Mouse (Mus musculus): ENCODE measurements around the gene Hnmt. TPM values are rescaled to one million over a fixed set of nuclear protein-coding genes. Genes with fewer than 3 reads are reported as not detected.
A peak's percentile ranks its signal among the peaks of the same experiment; 100 is the strongest.

Hnmt gene
- polyA plus RNA-seq (2014; fragmentation: Nextera tagmentation; extraction: Ambion mirVana) = 1.0 and 1.1 TPM in 2 replicates

GRCm38 (mm10) chr2:24049344-24049990 lies at the start of gene Hnmt:
TSS of gene Hnmt (minus strand) at chr2:24049394.
- H3K9me3 ChIP-seq (ENCODE audit: control insufficient read depth, low read length) = no peaks in the 10 kb centered on the region
- no peak for DNase-seq (ENCODE audit: low spot score)
- no peaks in the 10 kb centered on the region for H3K27me3 ChIP-seq (ENCODE audit: control insufficient read depth, insufficient read depth, low read length)
- H3K4me3 ChIP-seq (ENCODE audit: low read depth, low read length) = peak within 1 kb of the TSS; percentile 29
- no peak for ATAC-seq (replicated peaks; ENCODE audit: low FRiP score)
- peak within 1 kb of the TSS; percentile 37; the same call in 1 of the 2 replicates for H3K9ac ChIP-seq (ENCODE audit: low read length)
- no peaks in the 10 kb centered on the region for H3K4me1 ChIP-seq (replicated peaks; ENCODE audit: control insufficient read depth, insufficient read depth, low read length)
- 0 out of 2 replicates have a peak within 1 kb of the TSS, but pooled peaks have one; percentile 6 for H3K27ac ChIP-seq (ENCODE audit: low read depth, low read length)
- H3K36me3 ChIP-seq (ENCODE audit: control insufficient read depth, insufficient read depth, low read length) = no peaks in the 10 kb centered on the region
- 52% methylated on average over 7 of the region's 7 CpGs for WGBS
- H3K4me2 ChIP-seq (ENCODE audit: low read depth, low read length, severe bottlenecking) = peak within 1 kb of the TSS; percentile 57

- Histone ChIP-seq H3K27me3 (ENCODE audit: control insufficient read depth, insufficient read depth, low read length) (no peaks in the 10 kb centered on the region), H3K4me1 (replicated peaks; ENCODE audit: control insufficient read depth, insufficient read depth, low read length) (no peaks in the 10 kb centered on the region), H3K9ac (ENCODE audit: low read length) (no peak within 1 kb of the TSS), H3K27ac (ENCODE audit: low read depth, low read length) (no peak within 1 kb of the TSS), H3K4me3 (ENCODE audit: low read depth, low read length) (no peak within 1 kb of the TSS), H3K36me3 (ENCODE audit: control insufficient read depth, insufficient read depth, low read length) (no peaks in the 10 kb centered on the region), H3K9me3 (ENCODE audit: control insufficient read depth, low read length) (no peaks in the 10 kb centered on the region), H3K4me2 (ENCODE audit: low read depth, low read length, severe bottlenecking) (no peak within 1 kb of the TSS)
- DNase-seq (ENCODE audit: low spot score) = no peak
- WGBS = 80% methylated on average over 4 of the region's 4 CpGs
- ATAC-seq (replicated peaks; ENCODE audit: low FRiP score) = no peak
These were observed 47.3 kb upstream of the Hnmt start, which contains the start of gene Tbpl2 for GRCm38 (mm10) chr2:24096495-24096894. TSS of gene Tbpl2 (minus strand) at chr2:24096595.

- WGBS = 81% methylated on average over 1 of the region's 1 CpGs
- DNase-seq (ENCODE audit: low spot score) = no peak
- Histone ChIP-seq H3K9ac (ENCODE audit: low read length) (no peak overlapping the region), H3K9me3 (ENCODE audit: control insufficient read depth, low read length) (no peaks in the 10 kb centered on the region), H3K27me3 (ENCODE audit: control insufficient read depth, insufficient read depth, low read length) (no peaks in the 10 kb centered on the region), H3K4me3 (ENCODE audit: low read depth, low read length) (no peak overlapping the region), H3K4me2 (ENCODE audit: low read depth, low read length, severe bottlenecking) (no peak overlapping the region), H3K36me3 (ENCODE audit: control insufficient read depth, insufficient read depth, low read length) (no peaks in the 10 kb centered on the region), H3K27ac (ENCODE audit: low read depth, low read length) (no peak overlapping the region), H3K4me1 (replicated peaks; ENCODE audit: control insufficient read depth, insufficient read depth, low read length) (no peaks in the 10 kb centered on the region)
- ATAC-seq (replicated peaks; ENCODE audit: low FRiP score) = no peak
These were observed 41.7 kb upstream of the Hnmt start for GRCm38 (mm10) chr2:24090921-24091320.

- no peak overlapping the region for H3K27ac ChIP-seq (ENCODE audit: low read depth, low read length)
- H3K36me3 ChIP-seq (ENCODE audit: control insufficient read depth, insufficient read depth, low read length) = no peaks in the 10 kb centered on the region
- no peak overlapping the region for H3K4me3 ChIP-seq (ENCODE audit: low read depth, low read length)
- no peak for ATAC-seq (replicated peaks; ENCODE audit: low FRiP score)
- no peaks in the 10 kb centered on the region for H3K27me3 ChIP-seq (ENCODE audit: control insufficient read depth, insufficient read depth, low read length)
- H3K4me2 ChIP-seq (ENCODE audit: low read depth, low read length, severe bottlenecking) = no peak overlapping the region
- no peaks in the 10 kb centered on the region for H3K4me1 ChIP-seq (replicated peaks; ENCODE audit: control insufficient read depth, insufficient read depth, low read length)
- H3K9me3 ChIP-seq (ENCODE audit: control insufficient read depth, low read length) = no peaks in the 10 kb centered on the region
- DNase-seq (ENCODE audit: low spot score) = no peak
- 81% methylated on average over 3 of the region's 3 CpGs for WGBS
- no peak overlapping the region for H3K9ac ChIP-seq (ENCODE audit: low read length)
These were observed 1.3 kb upstream of the Hnmt start for GRCm38 (mm10) chr2:24050459-24050858.

GRCm38 (mm10) chr2:24048480-24049097 lies 605 bp downstream of the Hnmt start:
- H3K9ac ChIP-seq (ENCODE audit: low read length) = peak overlapping the region; percentile 37; the same call in 1 of the 2 replicates
- 0 out of 2 replicates have a peak overlapping the region, but pooled peaks have one; percentile 6 for H3K27ac ChIP-seq (ENCODE audit: low read depth, low read length)
- peak overlapping the region; percentile 57 for H3K4me2 ChIP-seq (ENCODE audit: low read depth, low read length, severe bottlenecking)
- no peaks in the 10 kb centered on the region for H3K9me3 ChIP-seq (ENCODE audit: control insufficient read depth, low read length)
- 8% methylated on average over 16 of the region's 16 CpGs for WGBS
- H3K4me3 ChIP-seq (ENCODE audit: low read depth, low read length) = peak overlapping the region; percentile 29
- no peaks in the 10 kb centered on the region for H3K27me3 ChIP-seq (ENCODE audit: control insufficient read depth, insufficient read depth, low read length)
- no peaks in the 10 kb centered on the region for H3K36me3 ChIP-seq (ENCODE audit: control insufficient read depth, insufficient read depth, low read length)
- DNase-seq (ENCODE audit: low spot score) (peak; percentile 57), ATAC-seq (replicated peaks; ENCODE audit: low FRiP score) (peak; percentile 84)
- no peaks in the 10 kb centered on the region for H3K4me1 ChIP-seq (replicated peaks; ENCODE audit: control insufficient read depth, insufficient read depth, low read length)

- Histone ChIP-seq H3K27me3 (ENCODE audit: control insufficient read depth, insufficient read depth, low read length) (no peaks in the 10 kb centered on the region), H3K4me2 (ENCODE audit: low read depth, low read length, severe bottlenecking) (peak overlapping the region; percentile 57), H3K4me3 (ENCODE audit: low read depth, low read length) (peak overlapping the region; percentile 29), H3K9me3 (ENCODE audit: control insufficient read depth, low read length) (no peaks in the 10 kb centered on the region), H3K9ac (ENCODE audit: low read length) (peak overlapping the region; percentile 37; the same call in 1 of the 2 replicates), H3K36me3 (ENCODE audit: control insufficient read depth, insufficient read depth, low read length) (no peaks in the 10 kb centered on the region), H3K27ac (ENCODE audit: low read depth, low read length) (no peak overlapping the region), H3K4me1 (replicated peaks; ENCODE audit: control insufficient read depth, insufficient read depth, low read length) (no peaks in the 10 kb centered on the region)
- ATAC-seq (replicated peaks; ENCODE audit: low FRiP score) (peak; percentile 83), DNase-seq (ENCODE audit: low spot score) (no peak)
- WGBS = 27% methylated on average over 6 of the region's 6 CpGs
These were observed 1.4 kb downstream of the Hnmt start for GRCm38 (mm10) chr2:24047551-24048479.

- Histone ChIP-seq H3K4me1 (replicated peaks; ENCODE audit: control insufficient read depth, insufficient read depth, low read length) (no peaks in the 10 kb centered on the region), H3K4me2 (ENCODE audit: low read depth, low read length, severe bottlenecking) (no peak overlapping the region), H3K4me3 (ENCODE audit: low read depth, low read length) (no peak overlapping the region), H3K36me3 (ENCODE audit: control insufficient read depth, insufficient read depth, low read length) (no peaks in the 10 kb centered on the region), H3K27ac (ENCODE audit: low read depth, low read length) (no peak overlapping the region), H3K9me3 (ENCODE audit: control insufficient read depth, low read length) (no peaks in the 10 kb centered on the region), H3K9ac (ENCODE audit: low read length) (no peak overlapping the region), H3K27me3 (ENCODE audit: control insufficient read depth, insufficient read depth, low read length) (no peaks in the 10 kb centered on the region)
- 96% methylated on average over 1 of the region's 1 CpGs for WGBS
- no peak for ATAC-seq (replicated peaks; ENCODE audit: low FRiP score)
- no peak for DNase-seq (ENCODE audit: low spot score)
These were observed 6.3 kb downstream of the Hnmt start for GRCm38 (mm10) chr2:24042901-24043300.

- ATAC-seq (replicated peaks; ENCODE audit: low FRiP score) (no peak), DNase-seq (ENCODE audit: low spot score) (no peak)
- Histone ChIP-seq H3K4me1 (replicated peaks; ENCODE audit: control insufficient read depth, insufficient read depth, low read length) (no peaks in the 10 kb centered on the region), H3K27ac (ENCODE audit: low read depth, low read length) (no peak overlapping the region), H3K4me3 (ENCODE audit: low read depth, low read length) (no peak overlapping the region), H3K27me3 (ENCODE audit: control insufficient read depth, insufficient read depth, low read length) (no peaks in the 10 kb centered on the region), H3K4me2 (ENCODE audit: low read depth, low read length, severe bottlenecking) (no peak overlapping the region), H3K36me3 (ENCODE audit: control insufficient read depth, insufficient read depth, low read length) (no peaks in the 10 kb centered on the region), H3K9me3 (ENCODE audit: control insufficient read depth, low read length) (no peaks in the 10 kb centered on the region), H3K9ac (ENCODE audit: low read length) (no peak overlapping the region)
- WGBS = 78% methylated on average over 1 of the region's 1 CpGs
These were observed 8.7 kb downstream of the Hnmt start for GRCm38 (mm10) chr2:24040531-24040930.

All from forebrain, embryonic 11.5 days (tissue).